Mouse (Mus musculus) v-Abl transformed pro-B cells (cell line): ENCODE results near the gene 6430628N08Rik.

Experiments used
- in situ Hi-C, 2 experiments: fragments of 400-800 bp; cut with MboI; formaldehyde crosslinking; loops; one replicate each; pipeline ENCODE4 v1.15.1; 2025; ENCODE audit not compliant: unreplicated experiment in 2 of 2

6430628N08Rik gene

DNA sequence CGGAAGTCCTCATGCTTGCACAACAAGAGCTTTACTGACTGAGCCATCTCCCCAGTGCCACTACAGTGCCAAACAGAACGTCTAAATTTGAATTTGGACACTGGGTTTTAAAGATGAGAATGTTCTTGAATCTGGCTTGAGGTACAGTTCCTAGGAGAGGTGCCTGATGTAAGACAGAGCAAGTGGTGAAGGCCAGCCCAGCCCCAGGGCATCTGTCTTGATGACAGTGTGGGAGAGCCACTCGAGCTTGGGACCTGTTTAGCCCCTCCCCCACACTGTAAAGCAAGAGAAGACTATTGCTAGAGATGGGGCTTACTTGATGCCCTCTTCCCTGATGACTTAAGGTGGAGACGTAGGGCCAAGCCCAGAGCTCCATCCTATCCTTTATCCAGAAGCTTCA lies 8.3 kb upstream of the 6430628N08Rik start:
- in situ Hi-C loops: no loop called here

DNA sequence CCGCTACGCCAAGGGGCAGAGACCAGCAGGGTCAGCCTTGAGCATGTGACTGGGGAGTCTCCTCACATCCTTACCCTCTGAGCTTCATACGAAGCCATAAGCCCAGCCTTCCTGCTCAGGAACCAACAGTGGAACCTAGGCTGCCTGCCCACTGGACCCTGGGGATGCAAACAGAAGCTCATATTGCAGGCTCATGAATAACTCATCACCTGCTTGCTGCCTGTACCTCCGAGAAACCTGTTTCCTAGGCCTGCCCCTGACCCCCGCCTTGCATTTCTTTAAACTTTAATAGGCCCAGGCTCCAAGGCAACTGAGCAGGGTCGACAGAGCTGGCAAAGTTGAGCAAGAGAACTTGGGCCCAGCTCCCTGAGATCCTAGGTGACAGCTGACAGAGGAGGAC lies 6.4 kb upstream of the 6430628N08Rik start, which contains the start of gene Kncn:
Kncn (plus strand) TSS at position 379 of the 400 bp plus-strand sequence.
- in situ Hi-C loops: no loop called here

DNA sequence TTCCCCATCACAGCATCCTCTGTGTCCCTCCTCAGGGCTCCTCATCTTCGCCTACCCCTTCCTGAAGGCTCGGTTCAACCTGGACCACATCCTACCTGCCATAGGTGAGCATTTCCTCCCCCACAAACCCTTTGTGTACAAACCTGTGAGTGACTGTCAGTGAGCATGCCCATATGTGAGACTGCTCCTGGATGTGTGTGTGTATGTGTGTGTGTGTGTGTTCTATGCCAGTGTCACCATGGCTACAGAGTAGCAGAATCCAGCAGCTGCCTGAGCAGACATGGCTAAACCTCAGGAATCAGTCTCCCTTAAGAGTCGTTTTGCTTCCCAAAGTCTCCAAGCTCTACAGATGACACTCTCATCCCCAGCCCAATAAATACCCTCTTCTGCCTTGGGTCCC lies 4.6 kb upstream of the 6430628N08Rik start:
- in situ Hi-C loops: no loop called here

DNA sequence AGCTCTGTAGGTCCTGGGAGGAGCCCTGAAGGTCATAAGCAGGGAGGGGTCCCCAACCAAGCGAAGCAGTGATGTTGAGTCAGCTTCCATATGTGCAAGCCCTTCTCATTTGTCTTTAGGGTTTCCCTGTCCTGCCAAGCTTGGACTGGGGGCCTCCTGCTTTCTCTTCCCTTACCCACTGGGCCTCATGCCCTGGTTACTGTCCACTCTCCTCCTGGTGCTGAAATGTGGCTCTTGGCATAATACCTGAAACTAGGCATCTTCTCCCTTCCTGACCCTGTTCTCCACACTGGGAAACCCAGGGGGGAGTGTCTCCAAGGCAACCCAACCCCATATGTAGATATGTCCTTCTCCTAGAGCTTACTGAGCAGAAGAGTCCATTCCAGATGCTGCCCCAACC lies 3.6 kb upstream of the 6430628N08Rik start:
- in situ Hi-C loops: no loop called here

DNA sequence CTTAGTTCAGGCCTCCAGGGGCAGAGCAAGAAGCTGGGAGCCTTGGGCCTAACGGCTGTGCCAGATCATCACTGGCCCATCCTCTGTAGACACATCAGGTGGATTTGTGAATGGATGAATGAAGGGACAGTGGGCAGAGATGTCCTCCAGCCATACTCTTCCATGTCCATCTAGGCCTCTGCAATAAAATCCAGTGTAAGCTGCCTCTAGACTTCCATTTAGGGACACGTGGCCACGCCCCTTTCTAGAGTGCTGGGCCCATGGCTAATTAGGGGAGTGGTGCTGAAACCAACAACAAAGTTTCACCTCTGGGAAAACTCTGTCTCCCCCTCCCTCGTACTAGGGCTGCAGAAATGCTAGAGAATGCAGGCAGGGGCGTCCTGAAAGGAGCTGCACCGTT lies 399 bp upstream of the 6430628N08Rik start:
- in situ Hi-C loops: no loop called here

DNA sequence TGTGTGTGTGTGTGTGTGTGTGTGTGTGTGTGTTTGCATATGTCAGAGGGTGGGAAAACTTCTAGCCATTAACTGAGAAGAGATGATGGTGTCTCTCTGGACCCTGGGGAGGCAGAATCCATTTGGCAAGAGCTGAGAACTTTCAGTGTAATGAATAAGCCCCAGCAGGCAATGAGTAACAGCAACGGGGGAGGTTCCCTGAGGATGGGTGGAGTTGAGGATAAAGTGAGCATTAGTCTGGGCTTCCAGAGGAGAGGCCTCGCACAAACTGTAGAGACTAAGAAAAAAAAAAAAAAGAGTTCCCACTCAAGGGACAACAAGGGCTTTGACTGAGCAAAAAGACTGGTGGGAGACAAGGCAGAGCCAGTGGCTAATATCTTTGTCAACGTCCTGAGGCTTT lies 3.8 kb downstream of the 6430628N08Rik start:
- in situ Hi-C loops: no loop called here

DNA sequence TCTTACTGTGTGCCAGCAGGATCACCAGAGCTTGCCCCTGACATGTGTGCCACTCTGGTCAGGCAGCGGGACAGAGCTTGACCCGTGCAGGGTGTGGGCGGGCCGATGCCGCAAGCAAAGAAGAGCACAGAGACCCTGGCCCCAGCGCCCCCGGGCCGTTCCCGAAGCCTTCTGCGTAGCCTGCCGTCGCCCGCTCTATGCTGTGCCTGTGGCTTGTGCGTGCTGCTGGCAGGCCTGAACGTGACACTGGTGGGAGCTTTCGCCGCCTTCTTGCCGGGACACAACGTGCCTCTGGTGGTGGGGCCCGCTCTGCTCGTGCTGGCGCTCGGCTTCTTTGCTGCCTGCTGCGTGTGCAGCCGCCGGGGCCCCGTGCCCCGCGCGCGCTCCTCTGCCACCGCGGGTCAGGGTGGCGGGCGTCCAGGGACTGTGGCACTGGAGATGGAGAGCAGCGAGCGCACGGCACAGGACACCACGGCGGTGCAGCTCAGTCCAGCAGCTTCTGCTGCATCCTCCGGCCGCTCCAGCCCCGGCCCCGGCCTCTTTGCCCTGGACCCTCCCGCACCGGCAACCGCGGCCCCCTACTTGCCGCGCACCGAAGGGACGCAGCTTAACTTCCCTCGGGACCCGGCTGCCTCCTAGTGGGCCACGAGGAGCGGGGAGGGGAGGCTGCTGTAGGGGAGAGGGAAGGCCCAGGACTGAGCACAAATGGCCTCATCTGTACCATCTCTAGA lies 7.6 kb downstream of the 6430628N08Rik start:
- in situ Hi-C loops: loop anchor here in 1 of 2 experiments (5.0 kb wide), 1 partner anchor 166 kb away; no protein-coding TSS in a partner anchor

DNA sequence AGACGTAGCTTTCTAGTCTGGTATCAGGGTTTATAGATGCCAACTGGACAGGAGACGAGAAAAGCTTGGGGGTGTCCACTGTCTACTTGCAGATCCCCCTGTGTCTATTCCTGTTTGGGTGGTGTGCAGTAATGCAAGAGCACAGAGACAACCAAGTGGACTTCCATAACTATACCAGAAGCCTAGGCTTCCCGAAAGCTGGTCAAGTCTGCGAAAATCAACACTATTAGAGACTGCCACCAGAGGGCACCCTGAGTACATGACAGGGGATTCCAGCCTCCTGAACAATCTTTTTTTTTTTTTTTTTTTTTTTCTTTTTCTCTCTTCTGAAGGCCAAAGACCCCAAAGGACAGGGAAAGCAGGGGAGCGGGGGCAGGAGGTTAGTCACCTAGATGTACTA lies 12.4 kb downstream of the 6430628N08Rik start:
- in situ Hi-C loops: loop anchor here (5.0 to 10.0 kb wide), 3 partner anchors 79 to 172 kb away; partner anchors contain the start of genes Lrrc41 (in 1 of the 2) and Uqcrh (in 1 of the 2)

DNA sequence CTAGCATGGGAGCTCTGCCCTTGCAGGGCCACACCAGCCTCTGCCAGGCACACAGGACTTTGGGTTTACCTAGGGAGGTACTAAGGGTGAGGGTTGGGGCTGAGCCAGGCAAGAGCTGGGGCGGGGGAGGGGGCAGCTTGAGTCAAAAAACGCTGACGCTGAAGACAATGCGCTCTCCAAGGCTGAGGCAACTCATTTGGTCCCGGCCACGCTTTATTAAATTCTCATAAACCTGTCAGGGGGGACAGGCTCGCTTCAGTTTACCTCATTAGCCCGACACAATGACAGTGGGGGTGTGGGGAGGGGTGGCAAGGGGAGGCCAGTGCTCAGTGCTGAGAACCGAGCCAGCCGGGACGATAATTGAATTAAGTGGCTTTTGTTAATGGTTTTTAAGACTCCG lies 13.9 kb downstream of the 6430628N08Rik start:
- in situ Hi-C loops: loop anchor here (5.0 to 10.0 kb wide), 3 partner anchors 78 to 170 kb away; partner anchors contain the start of genes Lrrc41 (in 1 of the 2) and Uqcrh (in 1 of the 2)

DNA sequence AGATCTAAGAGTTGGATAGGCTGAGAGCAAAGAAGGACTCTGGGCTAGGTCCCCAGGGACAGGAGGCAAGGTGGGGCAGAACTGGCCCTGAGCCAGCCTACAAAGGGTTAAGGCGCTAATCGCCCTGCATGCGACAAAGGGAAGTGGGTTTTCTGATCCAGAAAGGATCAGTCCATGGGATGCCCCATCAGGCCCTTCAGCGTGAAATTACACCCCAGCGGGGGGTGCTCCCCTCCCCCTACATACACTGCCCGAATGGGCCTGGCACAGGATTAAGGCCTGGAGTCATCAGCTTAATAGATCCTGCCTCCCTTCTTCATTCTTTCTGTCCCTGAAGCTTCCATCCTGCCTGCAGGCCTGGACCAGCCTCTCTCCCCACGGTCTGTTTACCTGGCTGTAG lies 15.2 kb downstream of the 6430628N08Rik start:
- in situ Hi-C loops: loop anchor here in 1 of 2 experiments (10.0 kb wide), 2 partner anchors 139 to 169 kb away; partner anchors contain the start of genes Lrrc41 and Uqcrh

DNA sequence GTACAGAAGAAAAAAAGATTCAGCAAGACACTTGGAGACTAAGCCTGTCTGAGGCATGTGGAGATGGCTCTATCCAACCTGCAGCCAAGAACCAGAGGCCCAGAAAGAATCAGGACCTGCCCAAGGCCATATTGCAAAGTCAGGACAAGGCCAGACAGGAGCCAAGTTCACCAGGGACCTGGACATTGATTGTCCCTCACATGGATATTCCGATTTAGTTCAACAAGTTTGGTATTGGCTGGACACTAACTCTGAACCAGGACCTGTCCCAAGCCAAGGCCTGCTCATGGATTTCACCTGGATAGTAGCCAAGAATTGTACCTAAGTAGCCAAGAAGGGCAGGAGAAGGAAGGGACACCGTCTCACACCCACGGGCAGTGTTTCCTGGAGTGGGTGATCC lies 16.3 kb downstream of the 6430628N08Rik start:
- in situ Hi-C loops: loop anchor here in 1 of 2 experiments (10.0 kb wide), 2 partner anchors 138 to 168 kb away; partner anchors contain the start of genes Lrrc41 and Uqcrh

DNA sequence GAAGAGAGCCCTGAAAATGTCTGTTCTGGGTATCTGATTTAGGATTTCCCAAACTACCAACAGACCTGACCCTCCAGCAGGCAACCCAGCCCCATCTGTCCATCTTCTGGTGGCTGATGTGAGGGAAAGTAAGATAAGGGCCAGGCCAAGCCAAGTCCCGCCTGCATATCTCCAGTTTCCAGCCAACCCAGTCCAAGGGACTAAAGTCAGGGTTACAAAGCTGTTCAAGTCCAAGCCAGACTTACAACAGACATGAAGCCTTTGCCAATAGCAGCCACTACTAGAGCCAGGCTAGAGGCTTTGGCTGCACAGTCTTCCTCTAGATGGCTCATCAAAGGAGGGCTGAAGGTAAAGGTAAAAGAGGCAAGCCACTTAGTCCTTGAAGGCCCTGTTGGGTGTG lies 17.5 kb downstream of the 6430628N08Rik start:
- in situ Hi-C loops: loop anchor here in 1 of 2 experiments (10.0 kb wide), 2 partner anchors 137 to 167 kb away; partner anchors contain the start of genes Lrrc41 and Uqcrh

DNA sequence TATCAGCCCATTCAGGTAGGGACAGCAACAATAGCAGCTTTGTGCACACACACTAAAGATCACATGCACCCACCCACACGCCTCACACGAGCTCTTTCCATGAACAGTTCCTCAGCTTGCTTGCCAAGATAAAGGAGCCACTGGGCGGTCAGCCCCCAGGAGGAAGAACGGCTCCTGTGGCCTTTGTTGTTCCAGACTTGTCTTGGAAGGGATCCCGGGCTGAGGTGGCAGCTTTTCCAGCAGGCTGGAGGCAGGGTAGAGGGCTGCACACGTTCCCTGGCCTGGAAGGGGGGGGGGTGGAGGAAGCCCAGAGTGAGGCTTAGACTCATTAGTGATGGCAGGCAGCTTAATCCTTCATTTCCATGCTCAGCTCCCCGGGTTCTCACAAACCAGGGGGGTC lies 18.2 kb downstream of the 6430628N08Rik start:
- in situ Hi-C loops: loop anchor here in 1 of 2 experiments (10.0 kb wide), 2 partner anchors 136 to 166 kb away; partner anchors contain the start of genes Lrrc41 and Uqcrh

DNA sequence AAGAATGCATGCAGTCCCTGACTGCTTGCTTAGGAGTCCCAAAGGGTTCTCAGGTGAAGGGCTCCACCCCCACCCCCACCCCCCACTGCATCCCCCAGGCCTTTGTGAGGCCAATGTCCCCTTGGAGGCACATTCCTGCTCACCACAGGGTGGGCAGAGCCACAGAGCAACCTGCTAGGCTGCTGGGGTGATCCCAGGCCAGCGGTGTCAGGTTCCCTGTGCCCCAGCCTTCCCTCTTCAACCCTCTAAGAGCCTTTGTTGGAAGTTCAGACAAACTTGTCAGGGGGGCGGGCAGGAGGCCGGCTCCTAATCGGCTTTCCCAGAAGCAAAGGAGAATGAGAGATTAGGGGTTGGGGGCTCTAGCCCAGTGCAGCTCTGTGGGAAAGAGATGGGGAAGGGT lies 21.1 kb downstream of the 6430628N08Rik start:
- in situ Hi-C loops: no loop called here

DNA sequence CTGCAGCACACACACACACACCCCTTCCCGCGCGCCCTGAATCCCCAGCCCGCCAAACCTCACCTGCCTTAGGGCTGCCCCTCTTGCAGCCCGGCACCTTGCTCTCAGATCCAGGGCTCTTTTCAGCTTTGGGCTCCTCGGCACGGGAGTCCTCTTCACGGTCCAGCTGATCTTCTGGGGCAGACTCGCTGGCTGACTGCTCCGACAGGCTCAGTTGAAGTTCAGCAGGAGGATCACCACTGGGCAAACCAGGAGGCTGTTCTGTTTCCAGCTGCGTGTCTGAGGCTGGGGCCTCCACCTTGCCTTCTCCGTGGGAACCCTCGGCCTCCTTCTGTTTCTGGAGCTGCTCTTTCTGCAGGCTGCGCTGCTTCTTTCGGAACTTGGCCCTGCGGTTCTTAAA lies 29.4 kb downstream of the 6430628N08Rik start:
- in situ Hi-C loops: no loop called here

DNA sequence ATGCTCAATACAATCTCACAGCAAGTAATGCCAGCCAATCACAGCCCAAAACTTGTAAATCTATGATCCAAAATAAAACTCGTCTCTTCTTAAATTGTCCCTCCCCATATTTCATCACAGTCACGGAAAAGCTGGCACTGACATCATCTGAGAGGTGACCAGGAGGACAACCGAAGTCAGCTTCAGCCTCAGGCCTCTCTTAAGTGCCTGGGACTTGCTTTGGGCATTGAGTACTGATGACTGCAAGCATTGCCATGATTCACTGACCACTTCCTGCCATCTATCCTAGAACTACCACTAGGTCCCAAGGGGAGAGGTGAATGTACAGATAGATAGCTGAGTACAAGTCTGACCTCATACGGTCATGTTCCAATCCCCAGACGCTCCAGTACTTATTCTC lies 32.2 kb downstream of the 6430628N08Rik start:
- in situ Hi-C loops: no loop called here

DNA sequence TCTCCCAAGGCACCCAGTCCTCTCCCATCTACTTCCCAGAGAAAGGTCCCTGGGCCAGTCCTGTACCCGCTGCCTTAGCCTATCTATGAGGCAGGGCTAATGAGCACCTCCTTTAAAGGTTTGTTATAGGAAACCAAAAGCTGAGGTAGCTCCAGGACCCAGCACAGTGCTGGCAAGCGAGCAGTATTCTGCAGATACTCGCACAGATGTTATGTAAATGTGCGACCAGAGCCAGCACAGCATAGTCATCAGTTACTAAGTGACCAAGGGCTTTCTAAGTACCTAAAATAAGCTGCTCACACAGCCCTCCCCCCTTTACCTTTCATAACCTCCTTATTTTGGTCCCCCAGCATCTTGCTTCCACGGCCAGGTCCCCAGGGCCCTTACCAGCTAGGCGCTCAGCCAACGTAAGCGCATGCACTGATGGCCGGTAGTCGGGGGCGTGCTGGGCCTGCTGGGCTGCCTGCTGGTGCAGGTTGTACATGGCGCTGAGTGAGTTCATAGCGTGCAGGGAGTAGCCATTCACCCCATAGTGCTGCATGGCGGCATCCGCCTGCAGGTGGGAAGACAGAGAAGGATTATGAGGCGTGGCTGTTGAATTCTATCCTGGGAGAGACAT lies 32.9 kb downstream of the 6430628N08Rik start:
- in situ Hi-C loops: no loop called here

DNA sequence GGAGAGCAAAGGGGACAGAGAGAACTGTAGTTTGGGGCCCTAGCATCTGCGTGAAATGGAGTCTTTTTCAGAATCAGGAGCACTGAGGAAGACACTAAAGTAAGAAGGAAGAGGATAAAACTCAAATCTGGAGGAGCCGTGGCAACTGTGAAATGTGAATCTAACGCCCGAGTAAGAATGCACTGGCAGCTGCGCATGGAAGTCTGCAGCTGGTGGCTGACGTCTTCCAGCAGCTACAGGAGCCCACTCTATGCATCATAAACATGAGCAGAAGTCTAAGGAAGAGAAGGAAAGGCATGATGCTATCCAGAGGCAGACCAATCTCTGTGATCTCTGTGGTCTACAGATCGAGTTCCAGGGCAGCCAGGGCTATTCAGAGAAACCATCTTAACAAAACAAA lies 37.2 kb downstream of the 6430628N08Rik start:
- in situ Hi-C loops: no loop called here

DNA sequence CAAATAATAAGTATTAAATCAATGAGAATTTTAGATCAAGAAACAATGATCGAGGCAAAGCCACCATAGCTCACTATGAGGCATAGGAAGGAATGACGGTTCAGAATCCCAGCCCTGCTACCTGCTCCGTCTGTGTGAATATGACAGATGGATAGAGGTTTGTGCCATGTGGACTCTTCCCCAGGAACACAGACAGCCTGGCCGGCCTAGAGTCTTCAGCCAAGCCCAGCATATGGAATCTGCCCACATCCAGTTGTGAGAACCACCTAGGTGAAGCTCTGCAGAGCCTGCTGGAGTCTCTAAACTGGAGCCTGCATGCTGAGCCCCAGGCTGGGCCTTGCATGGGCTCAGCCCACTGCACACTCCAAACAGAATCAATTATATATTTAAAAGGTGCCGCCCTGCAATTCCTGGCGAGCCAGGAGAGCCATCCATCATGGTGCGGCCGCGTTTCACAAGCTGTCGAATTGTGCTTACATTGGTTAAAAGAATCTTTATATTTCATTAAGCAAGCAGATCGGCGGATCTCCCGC lies 41.2 kb downstream of the 6430628N08Rik start:
- in situ Hi-C loops: no loop called here

DNA sequence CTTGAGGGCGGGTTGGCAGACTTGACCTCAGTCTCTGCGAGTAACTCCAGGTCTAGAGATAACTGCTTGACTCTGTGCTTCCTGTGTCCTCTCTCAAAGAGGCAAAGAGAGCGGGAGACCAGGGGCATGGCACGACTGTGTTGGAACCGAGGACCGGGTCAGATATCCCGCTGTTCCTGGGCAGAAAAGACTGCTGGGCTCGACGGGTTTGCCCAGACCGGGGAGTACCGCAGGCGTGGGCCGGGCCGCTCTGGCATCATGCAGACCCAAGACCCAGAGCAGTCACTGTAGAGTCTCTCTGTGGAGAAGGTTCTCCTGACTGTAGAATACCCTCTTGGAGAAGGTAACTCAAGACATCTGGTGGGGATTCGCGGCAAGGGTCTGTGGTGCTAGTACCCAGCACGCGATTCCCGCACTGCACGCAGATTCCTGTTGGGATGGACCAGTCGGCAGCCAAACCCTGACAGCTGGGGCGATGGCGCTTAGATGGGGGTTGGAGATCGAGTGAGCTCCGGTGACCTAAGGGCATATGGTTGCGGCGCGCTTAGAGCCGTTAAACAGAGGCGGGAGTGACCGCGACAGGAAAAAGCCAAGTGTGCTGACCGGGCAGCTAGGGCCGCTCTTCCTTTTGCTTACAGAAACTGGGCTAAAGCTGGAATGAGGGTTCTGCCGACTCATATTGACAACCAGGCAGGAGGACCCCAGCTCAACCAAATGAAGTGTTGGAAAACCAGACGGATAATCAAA lies 45.5 kb downstream of the 6430628N08Rik start:
- in situ Hi-C loops: no loop called here

DNA sequence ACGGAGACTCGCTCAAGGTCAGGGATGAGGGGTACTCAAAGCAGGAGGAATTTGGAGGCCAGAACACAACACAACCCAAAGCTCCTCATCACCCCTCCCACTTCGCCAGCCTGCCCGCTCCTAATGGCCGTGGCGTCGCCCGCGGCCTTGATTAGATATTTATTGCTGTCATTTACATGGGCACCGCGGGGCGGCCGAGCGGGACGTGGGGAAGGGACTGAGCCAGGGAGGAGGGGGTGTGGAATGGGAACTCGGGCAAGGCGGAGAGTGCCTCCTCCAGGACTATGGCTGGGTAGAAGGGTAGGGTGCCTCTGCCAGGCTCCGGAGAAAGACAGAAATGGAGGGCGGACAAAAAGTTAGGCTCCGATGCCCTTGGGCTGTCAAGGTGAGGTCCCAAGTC lies 46.2 kb downstream of the 6430628N08Rik start:
- in situ Hi-C loops: no loop called here
